Mouse (Mus musculus): ENCODE measurements around the gene 1520401A03Rik.

Gene 1520401A03Rik

DNA sequence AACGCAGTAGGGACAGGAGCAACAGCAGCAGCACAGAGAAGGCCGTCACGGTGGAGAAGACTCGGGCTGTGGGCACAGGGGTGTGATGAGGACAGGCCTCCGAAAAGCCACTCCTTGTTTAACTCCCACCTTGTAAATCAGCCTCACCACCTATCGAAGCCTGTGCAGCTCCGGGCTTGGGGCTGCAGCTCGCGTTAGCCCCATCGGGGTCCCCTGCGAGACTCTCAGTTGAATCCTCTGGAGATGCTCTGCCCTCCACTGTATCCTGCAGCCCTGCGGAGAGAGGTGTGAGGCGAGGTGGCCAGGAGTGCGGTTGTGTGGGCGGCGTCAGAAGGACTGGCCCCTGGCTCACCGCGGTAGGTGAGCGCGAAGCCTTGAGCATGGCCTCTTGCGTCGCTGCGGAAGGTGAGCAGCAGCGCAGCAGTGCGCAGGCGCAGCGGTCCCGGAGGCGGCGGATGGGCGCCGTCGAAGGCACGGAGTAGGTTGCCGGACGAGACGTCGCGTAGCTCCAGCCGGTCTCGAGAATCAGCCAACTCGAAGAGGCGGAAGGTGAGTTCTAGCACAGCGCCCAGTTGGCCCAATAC is 19.7 kb upstream of the 1520401A03Rik start:
- no peak for DNase-seq

DNA sequence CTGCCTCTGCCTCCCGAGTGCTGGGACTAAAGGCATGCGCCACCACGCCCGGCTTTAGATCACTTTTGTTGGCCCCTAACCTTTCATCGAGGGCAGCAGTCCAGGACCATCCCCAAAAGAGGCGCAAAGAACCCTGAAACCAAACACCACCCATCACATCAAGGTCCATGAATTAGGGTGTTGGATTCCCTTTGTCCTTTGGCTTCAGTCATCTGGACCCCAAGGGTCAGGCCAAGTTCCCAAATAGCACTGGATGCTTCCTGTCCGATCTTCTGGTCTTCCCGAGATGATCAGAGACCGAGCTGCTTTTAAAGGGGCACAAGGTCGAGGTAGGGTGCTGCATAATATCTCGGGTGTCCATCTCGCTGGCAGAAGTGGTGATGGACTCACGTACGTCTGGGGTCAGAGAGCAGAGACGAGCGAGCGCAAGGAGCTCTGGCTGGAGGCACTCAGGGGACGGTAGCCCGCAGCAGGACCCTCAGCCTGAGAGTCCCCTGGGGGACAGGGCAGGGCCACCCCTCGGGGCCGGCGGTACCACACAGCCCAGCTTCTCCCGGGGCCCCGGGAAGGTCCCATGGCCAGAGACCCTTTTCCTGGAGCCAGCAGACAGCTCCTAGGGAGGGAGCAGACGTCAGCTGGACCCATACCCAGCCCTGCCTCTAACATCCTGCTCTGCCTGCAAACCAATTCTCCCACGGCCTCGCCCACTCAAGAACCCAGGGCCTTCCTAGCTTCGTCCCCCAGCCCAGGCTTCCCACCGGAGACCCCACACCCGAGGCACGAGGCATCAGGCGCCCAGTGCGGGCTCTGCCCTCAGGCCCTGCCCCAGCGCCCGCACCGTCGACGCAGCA is 19.0 kb upstream of the 1520401A03Rik start:
- DNase-seq: no peak

DNA sequence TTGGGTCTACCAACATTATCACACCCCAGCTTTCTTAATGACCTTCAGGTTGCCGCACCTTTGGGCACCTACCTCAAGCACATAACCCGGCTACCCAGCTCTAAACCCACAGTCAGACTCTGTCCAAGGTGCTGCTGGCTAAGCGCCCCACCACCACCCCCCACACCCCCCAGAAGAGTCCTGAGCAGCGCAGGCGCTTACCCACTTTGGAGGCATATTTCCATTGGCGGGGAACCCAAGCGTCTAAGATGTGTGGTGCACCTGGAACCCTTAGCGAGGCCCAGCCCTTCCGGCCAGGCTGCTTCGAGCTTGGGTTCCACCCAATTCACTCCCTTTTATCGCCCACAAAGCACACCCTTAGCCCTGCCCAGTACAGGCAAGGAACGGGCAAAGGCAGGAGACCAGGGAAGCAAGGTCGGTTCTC is 18.0 kb upstream of the 1520401A03Rik start, which contains the start of gene Paqr4:
Gene Paqr4 (minus strand): TSS at position 270 of the 424 bp plus-strand sequence.
- DNase-seq: no peak

DNA sequence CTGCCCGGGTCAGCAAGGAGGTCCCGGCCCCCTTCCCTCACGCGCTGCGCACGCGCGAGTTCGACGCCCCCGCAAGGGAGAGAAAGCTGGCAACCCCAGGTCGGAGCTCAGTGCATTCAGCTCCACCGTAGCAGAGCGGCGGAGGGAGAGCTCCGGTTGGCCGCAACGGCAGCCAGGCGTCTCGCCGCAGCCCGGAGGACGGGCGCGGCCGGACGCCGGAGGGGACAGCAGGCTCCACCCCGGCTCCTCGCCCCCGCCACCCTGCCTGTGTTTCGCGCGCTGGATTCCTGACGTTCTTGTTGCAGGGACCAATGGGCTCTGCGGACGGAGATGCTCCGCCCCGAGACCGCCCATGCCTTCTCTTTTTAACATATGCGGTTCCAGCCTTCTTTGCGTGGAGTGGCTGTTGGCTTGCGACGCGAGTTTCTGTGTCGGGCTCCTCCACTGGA is 17.6 kb upstream of the 1520401A03Rik start:
- DNase-seq: peak; percentile 86

DNA sequence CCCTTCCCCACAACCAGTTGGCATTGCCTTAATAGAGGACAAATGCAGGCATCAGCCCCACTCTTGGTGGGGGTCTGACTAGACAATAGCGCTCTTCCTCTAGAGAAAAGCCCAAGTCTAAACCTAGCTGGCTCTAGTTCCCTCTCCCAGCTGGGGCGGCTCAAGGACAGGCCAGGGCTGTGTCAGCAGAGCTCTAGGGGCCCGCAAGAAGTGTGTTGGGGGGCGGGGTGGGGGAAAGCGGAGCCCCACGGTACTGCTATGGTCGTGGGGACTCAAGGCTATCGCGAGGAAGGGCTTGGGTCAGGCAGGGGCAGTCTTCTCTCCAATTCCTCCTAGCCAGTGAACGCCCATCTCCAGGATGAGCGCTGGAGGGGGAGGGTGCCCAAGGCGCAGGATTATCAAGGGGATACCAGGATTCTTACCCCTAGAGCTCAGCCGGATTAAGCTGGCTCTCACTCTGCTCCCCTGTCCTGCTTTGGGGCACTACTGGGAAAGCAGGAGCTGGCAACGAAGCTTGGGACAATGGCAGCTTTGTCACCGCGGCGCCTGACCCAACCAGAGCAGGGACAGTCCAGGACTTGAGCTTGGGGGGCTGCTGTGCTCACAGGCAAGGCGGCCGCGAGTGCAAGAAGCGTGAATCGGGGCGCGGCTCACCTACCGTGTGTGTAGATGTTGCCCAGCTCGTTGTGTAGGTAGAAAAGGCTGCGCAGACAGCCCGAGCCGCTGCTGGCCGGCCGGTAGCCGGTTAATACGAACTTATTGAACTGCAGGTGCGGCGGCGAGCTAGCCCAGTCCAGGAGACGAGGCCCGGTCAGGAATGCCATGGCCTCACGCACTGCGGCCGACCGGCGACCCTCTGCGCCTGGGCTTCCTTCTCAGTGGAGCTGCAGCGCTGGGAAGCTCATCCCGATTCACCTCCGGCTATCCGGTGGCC is 16.9 kb upstream of the 1520401A03Rik start:
- DNase-seq: peak; percentile 25

DNA sequence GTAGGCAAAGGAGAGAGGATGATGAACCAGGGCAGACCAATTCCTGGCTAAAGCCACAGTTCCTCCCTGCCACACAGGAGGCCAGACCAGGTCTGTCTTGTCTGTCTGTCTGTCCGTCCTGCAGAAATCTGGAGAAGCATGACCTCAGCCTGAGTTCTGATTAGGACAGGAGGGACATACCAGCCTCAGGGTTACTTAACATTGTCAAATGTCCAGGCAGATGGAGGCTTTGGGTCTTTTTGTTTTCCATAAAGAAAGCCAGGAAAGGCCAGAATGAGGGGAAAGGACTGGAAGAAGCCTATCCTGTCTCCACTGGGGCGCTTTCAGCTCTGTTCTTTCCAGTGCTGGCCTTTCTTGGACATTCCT is 16.2 kb upstream of the 1520401A03Rik start:
- no peak for DNase-seq

DNA sequence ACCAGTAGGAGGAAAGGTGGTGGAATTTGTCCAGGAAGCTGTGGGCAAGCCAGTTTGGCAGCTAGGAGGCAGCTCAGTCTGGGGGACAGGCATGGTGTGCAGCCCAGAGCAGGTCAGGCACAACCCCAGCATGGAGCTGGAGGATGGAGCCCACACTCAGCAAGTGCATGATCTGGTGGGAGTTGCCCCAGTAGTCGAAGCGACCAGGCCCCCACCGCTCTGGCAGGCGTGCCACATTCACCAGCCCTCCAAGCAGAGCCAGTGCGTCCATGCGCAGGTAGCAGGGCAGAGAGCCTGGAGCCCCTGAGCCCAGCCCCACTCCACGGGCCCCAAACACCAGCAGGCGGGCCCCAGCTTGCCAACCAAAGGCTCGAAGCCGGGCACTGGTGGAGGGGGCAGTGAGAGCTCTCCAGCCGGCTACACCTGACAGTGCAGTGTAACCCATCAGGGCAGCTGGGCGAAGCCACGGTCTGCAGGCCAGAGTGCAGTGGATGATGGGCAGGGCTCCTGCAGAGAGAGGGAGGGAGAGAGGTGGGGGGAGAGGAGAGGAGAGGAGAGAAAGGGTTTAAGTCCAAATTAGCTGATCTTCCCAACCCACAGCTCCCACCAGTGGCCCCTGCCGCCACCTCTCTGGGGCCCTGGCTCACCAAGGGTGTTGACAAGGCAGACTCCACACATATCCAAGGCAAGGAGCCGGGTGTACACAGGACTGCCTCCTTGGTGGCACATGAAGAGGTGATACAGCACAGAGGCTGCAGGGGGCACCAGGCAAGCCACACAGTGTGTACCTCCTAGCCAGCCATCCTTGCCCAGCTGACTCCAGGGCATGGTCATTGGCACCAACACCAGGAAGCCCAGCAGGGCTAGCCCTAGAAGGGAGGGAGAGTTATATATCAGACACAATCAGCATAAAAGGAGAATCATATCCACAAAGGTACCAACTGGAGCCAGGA is 15.2 kb upstream of the 1520401A03Rik start:
- no peak for DNase-seq

DNA sequence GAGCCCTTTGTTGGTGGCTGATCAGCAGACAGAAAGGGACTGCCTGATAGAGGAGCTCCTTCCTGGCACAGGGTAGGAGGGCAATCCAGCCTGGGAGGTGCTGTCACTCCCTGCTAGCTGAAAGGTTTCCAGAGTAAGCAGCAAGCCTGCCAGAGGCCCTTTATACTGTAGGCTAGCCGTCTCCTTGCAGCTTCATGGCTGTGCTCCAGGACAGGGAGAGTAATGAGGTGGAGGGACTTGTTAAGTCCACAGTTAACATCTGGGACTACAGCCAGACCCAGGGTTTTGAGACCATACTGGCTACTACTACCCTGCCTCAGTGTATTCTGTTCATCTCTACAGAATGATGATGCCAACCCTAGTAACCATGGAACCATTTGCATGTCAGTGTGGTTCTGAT is 11.8 kb upstream of the 1520401A03Rik start:
- DNase-seq: no peak

DNA sequence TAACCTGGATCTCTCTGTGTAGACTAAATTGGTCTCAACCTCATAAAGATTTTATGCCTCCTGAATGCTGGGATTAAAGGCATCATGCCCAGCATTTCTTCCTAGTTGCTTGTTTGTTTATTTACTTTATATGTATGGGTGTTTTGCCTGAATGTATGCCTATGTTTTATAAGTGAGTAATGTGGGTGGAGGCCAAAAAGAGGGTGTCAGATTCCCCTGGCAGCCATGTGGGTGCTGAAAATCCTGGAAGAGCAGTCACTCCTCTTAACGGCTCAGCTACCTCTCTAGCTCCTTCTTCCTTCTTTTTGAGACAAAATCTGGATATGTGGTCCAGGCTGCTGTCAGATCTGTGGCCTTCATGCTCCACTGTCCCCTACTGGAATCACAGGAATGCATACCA is 7.9 kb upstream of the 1520401A03Rik start:
- DNase-seq: no peak

DNA sequence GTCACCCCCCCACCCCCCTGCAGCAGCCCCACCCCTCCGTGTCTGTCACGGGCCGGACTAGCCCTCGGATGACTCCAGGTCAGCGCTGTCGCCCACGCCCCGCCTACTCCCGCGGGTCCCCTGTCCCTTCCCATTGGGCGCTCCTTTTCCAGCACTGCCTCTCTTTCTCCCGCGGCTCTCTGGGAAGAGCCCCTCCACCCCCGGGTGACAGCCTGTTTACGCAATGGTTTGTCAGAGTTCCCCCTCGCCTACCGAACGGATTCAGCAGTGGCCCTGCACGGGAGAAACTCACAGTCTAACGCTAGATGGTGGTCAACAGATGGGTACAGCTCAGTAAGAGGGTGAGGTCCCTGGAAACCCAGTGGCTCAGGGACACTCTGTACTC is 4.2 kb upstream of the 1520401A03Rik start:
- peak; percentile 53 for DNase-seq

DNA sequence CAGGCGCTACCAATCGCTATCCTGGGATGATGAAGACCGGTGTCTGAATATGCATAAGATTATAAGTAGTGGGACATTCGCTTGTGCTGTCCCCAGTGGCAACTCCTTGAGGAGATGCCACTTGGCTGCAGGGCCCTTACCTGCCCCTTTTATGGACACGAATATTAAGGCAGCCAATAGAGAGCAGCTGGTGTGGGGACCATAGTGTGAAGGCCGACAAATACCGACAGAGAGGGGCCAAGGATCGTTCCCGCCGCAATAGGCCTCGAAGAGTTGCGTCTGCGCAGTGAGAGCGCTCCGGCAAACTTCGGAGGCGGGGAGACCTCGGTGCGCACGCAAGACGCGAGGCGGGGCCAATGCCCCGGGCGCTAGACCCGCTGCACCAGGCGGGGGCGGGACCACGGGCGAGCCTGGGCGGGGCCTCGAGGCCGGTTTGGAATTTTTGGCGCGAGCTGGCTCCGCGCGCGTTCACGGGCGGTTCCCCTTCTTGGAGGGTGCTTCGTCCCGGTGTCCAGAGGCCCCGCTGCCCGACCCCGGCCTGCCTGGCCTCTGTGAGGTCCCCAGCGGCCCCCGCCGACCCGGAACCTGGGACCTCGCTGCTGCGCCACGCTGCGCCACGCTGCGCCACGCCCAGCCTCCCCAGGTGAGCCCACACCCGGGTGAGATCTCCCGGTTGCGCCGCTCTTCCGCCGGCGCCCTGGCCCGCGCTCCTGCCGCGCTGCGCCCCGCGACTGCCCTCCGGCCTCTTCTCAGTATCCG is 3.6 kb upstream of the 1520401A03Rik start, which contains the start of gene Pkmyt1:
Gene Pkmyt1 (plus strand): TSS at position 338 of the 759 bp plus-strand sequence.
- DNase-seq: peak; percentile 95

DNA sequence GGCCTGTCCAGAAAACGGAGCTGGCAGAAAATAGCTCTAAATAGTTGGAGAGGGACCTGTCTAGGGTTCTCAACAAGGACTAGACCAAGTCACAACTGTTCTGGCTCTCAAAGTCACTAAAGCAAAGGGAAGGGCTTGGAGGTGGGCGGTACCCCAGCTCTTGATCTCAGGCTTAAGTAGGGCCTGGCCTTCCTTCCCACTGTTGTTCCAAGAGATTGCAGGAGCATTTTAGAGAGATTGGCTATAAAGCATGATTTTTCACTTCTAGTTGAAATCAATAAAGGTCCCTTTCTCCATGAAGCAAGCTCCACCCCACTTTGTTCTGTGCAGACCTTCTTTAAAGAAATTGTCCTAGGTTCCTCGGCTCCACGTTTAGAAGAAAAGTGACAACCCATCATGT is 2.9 kb upstream of the 1520401A03Rik start:
- no peak for DNase-seq

DNA sequence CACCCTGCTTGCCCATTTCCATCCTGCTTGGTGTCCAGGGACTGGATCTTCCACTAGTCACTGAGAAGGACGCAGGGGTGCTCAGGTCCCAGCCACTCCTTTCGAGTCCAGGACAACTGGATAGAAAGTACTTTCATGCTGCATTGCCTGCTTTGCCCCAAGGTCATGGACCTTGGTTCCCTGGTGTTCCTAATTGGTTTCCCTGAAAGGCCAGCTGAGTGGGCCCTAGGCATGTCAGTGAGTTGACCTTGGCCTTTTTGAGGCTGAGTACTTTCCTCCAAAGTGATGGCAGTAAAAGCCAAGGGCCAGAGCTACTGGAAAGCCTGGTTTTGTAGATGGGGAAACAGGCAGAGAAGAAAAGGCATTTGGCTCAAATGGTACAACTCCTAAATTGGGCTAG is 697 bp downstream of the 1520401A03Rik start:
- no peak for DNase-seq

DNA sequence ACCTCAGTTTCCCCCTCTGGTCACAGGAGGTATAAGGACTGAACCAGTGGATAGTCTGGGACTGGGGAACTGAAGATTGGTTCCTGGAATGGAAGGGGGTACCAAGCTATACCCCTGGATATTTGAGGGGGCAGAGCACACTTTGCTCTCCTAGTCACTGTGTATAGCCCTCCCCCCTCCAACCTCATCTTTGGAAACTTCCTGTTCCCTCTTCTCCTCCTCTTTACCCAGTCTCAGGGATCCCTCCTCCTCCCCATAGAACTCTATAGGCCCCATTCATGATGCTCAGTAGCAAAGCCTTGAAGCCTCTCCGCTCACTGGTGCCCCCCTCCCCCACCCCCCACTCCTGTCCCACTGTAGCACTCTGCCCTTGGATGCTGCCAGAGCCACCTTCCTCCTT is 3.1 kb downstream of the 1520401A03Rik start:
- no peak for DNase-seq

DNA sequence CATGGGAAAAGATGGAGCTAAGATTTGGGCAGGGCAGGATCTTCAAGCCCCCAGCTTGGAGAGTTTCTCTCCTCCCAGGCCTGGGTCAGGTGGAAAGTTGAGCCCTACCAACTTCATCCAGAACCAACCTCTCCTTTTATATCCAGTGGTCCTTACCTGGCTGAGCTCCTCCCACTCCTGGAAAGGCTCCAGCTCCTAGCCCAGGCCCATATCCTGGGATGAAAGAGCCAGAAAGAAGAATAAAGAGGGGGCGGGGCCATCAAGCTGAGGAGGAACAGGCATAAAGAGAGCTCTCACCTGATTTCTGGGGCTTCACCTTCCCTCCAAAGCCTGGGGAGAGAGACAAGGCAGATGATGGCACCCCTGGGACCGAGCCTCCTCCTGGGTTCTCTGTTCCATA is 5.6 kb downstream of the 1520401A03Rik start:
- no peak for DNase-seq

DNA sequence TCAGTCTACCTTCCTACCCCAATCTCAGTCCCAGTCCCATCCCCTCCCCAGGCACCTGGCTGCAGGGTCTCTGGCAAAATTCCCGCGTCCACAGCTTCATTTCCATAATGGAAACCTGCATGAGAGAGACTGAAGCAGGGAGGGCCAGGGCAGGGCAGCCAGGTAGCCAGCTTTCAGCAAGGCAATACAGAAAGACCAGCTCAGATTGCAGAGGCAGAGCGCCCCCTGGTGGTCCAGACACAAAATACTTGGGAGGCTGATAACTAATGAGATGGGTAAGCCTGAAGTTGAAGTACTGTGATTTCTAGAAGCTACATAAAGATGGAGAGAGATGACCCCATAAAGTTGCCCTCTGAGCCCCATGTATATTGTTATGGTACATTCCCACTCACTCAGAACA is 16.4 kb downstream of the 1520401A03Rik start:
- DNase-seq: peak; percentile 77

DNA sequence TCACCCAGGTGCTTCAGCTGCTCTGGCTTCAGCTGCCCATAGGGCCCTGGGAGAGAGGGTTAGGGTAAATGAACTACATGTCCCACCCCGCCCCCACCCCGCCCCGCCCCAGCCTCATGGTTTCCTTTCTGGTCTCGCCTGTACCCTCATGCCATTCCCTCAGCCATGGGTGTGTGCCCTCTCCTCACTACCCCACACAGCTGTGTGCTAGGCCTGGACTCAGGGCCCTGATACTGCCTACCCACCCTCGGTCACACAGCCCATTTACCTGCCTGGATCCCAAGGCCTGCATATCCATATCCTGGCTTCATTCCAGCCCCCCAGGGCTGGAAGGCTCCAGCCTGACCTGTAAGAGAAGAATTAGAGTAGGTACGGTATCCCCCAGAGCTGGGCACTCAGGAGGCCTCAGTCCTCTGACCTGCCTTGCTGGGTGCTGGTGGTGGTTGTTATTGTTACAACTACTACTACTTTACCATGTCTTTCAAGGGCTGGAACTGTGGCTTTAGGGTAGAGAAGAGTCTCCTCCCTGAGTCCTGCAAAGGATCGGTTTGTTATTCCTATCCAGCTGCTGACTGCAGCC is 17.0 kb downstream of the 1520401A03Rik start:
- DNase-seq: no peak

DNA sequence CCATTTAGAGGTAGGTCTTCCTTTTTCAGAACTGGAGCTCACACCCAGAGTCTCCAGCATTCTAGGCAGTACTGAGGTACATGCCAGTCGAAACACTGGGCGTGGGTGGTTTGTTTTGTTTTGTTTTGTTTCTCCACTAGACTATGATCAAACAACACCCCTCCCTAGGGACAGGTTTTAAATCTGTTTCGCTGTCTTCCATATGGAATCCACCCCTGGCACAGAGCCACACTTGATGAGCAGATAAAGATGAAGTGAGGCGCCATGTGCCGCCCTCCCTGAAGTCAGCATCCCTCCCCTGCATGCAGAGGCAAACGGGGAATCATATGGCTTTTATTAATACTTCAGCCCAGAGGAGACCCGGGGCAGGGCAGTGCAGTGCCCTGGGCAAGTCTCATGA is 17.8 kb downstream of the 1520401A03Rik start:
- no peak for DNase-seq

DNA sequence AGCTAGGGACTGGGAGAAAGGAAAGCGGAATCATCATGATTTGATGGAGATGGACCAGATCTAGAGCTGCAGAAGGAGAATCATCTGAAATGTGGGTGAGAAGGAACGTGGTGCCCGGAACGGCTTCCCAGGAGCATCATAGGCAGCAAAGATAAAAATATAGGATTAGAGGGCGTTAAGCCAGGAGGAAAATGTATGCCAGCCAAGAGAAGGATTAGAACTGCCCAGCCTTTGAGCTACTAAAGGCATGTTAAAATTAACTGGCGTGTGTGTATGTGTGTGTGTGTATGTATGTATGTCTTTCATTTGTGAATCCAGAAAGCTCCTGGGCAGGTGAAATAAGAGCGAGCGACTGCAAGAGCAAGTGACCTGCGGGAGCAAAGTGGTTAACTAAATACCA is 19.3 kb downstream of the 1520401A03Rik start:
- no peak for DNase-seq

DNA sequence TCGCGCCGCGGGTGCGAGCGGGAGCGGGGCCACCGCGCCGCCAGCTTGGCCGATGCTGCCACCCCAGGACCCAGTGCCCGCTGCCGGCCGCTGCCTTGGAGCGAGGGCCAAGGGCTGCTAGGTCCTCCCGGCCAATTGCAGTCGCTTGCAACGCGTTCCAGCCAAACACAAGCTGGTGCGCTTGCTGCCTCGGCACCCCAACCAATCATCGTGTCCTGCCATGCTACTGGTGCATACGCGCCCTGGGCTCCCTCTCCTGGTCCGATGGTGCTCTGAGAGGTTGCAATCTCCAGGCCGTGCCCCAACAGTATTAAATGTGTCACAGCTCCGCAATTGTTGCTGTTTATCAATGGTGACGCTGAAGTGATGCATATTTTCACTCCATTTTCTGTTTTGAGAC is 22.5 kb downstream of the 1520401A03Rik start:
- DNase-seq: peak; percentile 96
